In genomic region chr13:24905422-24905821, GRCm38 (mm10) we compare ENCODE assay signal across 28 mouse cellular contexts.
"Had no signal": no experiment of that assay in that cellular context is flagged by ENCODE, and none has a peak within 500 bp of the region (broad histone marks: within the 10 kb centered on the region; RNA-seq: fewer than 3 reads in every experiment).

No protein-coding gene starts in this region.

- DNase-seq: left cerebral cortex, postnatal 4 days; liver; liver, embryonic 13.5 days; liver, postnatal 0 days; lung, adult 18-20 months; lung, adult 2 months; lung, embryonic 14.5 days; lung, postnatal 10 days; lung, postnatal 14 days; lung, postnatal 36 days; lung, postnatal 4 days; midbrain, embryonic 14.5 days had no signal

- H3K4me1 ChIP-seq: limb, embryonic 12.5 days; limb, embryonic 13.5 days; limb, embryonic 15.5 days; liver, embryonic 12.5 days; liver, embryonic 13.5 days; liver, embryonic 15.5 days; lung, embryonic 15.5 days; megakaryocyte, embryonic 14.5 days; midbrain, embryonic 15.5 days had no signal

- H3K27me3 ChIP-seq: limb, embryonic 12.5 days; limb, embryonic 13.5 days; limb, embryonic 15.5 days; liver, embryonic 12.5 days; liver, embryonic 13.5 days; liver, embryonic 15.5 days; lung, embryonic 15.5 days; midbrain, embryonic 12.5 days; midbrain, embryonic 13.5 days; midbrain, embryonic 15.5 days had no signal

- H3K36me3 ChIP-seq: limb, embryonic 10.5 days; limb, embryonic 12.5 days; limb, embryonic 15.5 days; liver, embryonic 12.5 days; liver, embryonic 13.5 days; liver, embryonic 15.5 days; lung, embryonic 15.5 days; midbrain, embryonic 12.5 days; midbrain, embryonic 13.5 days; midbrain, embryonic 15.5 days had no signal

- H3K27ac ChIP-seq: left cerebral cortex, adult 2 months; limb, embryonic 10.5 days; limb, embryonic 12.5 days; limb, embryonic 13.5 days; limb, embryonic 15.5 days; liver, embryonic 12.5 days; liver, embryonic 13.5 days; liver, embryonic 14.5 days; liver, embryonic 15.5 days; lung, embryonic 15.5 days; macrophage; midbrain, embryonic 10.5 days; midbrain, embryonic 12.5 days; midbrain, embryonic 13.5 days; midbrain, embryonic 15.5 days had no signal

- H3K4me3 ChIP-seq: left cerebral cortex, adult 2 months; limb, embryonic 10.5 days; limb, embryonic 12.5 days; limb, embryonic 13.5 days; limb, embryonic 15.5 days; liver, embryonic 12.5 days; liver, embryonic 13.5 days; liver, embryonic 15.5 days; lung, embryonic 15.5 days; megakaryocyte, embryonic 14.5 days; midbrain, embryonic 10.5 days; midbrain, embryonic 12.5 days; midbrain, embryonic 13.5 days; midbrain, embryonic 15.5 days; myocyte had no signal
